Mouse (Mus musculus) midbrain, postnatal 0 days (tissue): ENCODE results near the gene Gm45213. TPM values are rescaled to one million over a fixed set of nuclear protein-coding genes. Genes with fewer than 3 reads are reported as not detected.

Source experiments
- ATAC-seq: fragments of 200-750 bp; cut with Nextera tagmentation; 2 replicates; pipeline ENCODE4 v1.8.0; 2017; ENCODE audit warnings: moderate number of reproducible peaks, mild to moderate bottlenecking, moderate TSS enrichment, moderate library complexity; ENCODE audit not compliant: low FRiP score
- DNase-seq: peaks from one replicate; pipeline ENCODE4 v3.0.0-alpha.2; 2015; ENCODE audit warnings: low spot score
- H3K27ac ChIP-seq: fragments of 300-500 bp; sonication (generic); 2 replicates; pipeline ENCODE4 v1.5.1; 2014; ENCODE audit warnings: low read depth, mild to moderate bottlenecking, low read length, mixed read lengths
- H3K27me3 ChIP-seq: fragments of 300-500 bp; sonication (generic); 2 replicates; pipeline ENCODE4 v1.6.1; 2014; ENCODE audit warnings: low read length, control low read depth, mixed read lengths; ENCODE audit not compliant: insufficient read depth
- H3K36me3 ChIP-seq: fragments of 300-500 bp; sonication (generic); 2 replicates; pipeline ENCODE4 v1.6.1; 2014; ENCODE audit warnings: low read length, control low read depth, mixed read lengths; ENCODE audit not compliant: insufficient read depth
- H3K4me1 ChIP-seq: fragments of 300-500 bp; sonication (generic); 2 replicates; pipeline ENCODE4 v1.6.1; 2014; ENCODE audit warnings: mild to moderate bottlenecking, control low read depth, antibody characterized with exemption, low read length, mixed read lengths; ENCODE audit not compliant: insufficient read depth
- H3K4me2 ChIP-seq: fragments of 300-500 bp; sonication (generic); 2 replicates; pipeline ENCODE4 v1.6.1; 2014; ENCODE audit warnings: low read depth, mild to moderate bottlenecking, low read length, mixed read lengths; ENCODE audit not compliant: poor library complexity, severe bottlenecking
- H3K4me3 ChIP-seq: fragments of 300-500 bp; sonication (generic); 2 replicates; pipeline ENCODE4 v1.5.1; 2014; ENCODE audit warnings: low read depth, mild to moderate bottlenecking, low read length, moderate library complexity
- H3K9ac ChIP-seq: fragments of 300-500 bp; sonication (generic); replicated peaks from 2 replicates; pipeline ENCODE4 v1.6.1; 2014; ENCODE audit warnings: mild to moderate bottlenecking, low read length, moderate library complexity, mixed read lengths; ENCODE audit not compliant: poor library complexity, severe bottlenecking
- H3K9me3 ChIP-seq: fragments of 300-500 bp; sonication (generic); 2 replicates; pipeline ENCODE4 v1.6.1; 2016; ENCODE audit warnings: low read length, control low read depth
- CTCF ChIP-seq: IDR thresholded peaks from 2 replicates; pipeline ENCODE4 v1.5.1; 2016; ENCODE audit warnings: antibody characterized with exemption, mild to moderate bottlenecking
- WGBS: fragments of 180-500 bp; shearing (Covaris S2); extraction: QIAGEN DNeasy Blood & Tissue Kit; methylation state at CpG from one replicate; pipeline ENCODE4 v1.1.7; 2014; 5-methylcytosine and 5-hydroxymethylcytosine counted together
- polyA plus RNA-seq: library from polyadenylated mRNA; unstranded; fragments of >200 nt; fragmentation: Nextera tagmentation; extraction: Ambion mirVana; gene quantifications from 2 replicates; pipeline ENCODE4 v1.2.1, GENCODE M21; 2015
- total RNA-seq: library from RNA; depleted of rRNA; stranded (reverse); fragments of >200 nt; gene quantifications from 2 replicates; pipeline ENCODE4 v1.2.3, GENCODE M21; 2014; rRNA removed

The Gm45213 gene
- total and polyA plus RNA-seq, 2 experiments from 2014 or later = not detected

DNA sequence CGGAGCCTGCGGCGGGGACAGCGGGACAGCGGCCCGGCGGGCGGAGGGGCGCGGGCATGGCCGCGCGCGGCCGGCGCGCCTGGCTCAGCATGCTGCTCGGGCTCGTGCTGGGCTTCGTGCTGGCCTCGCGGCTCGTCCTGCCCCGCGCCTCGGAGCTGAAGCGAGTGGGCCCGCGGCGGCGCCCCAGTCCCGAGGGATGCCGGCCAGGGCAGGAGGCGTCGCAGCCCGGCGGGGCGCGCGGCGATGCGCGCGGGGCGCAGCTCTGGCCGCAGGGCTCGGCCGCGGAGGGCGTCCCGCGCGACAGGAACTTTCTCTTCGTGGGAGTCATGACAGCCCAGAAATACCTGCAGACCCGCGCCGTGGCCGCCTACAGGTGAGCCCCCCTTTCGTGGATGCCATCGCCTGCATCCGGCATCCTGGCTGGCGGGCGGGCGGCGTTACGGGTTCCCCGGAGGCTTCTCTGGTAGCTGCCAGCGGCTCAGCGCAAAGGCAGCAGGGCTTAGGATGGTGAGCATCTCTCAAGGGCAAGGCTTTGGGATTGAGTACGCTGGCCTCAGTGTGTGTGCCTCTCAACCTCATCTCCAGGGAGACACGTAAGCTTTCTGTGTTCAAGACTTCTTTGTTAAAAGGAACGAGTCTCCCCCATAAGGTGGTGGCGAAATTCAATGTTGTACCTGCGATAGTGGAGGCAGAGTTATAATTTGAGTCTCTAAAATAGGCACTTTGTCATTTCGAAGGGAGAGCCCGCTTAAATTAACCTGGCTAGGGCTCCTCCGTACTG is 66.6 kb downstream of the Gm45213 start:
- peaks cover 4% of the 10 kb centered on the region; the same call in 1 of the 2 replicates for H3K4me1 ChIP-seq
- under 1% methylated on average over 36 of the region's 77 CpGs for WGBS
- H3K4me2 ChIP-seq = peak overlapping the region; percentile 92
- no peak for TF ChIP-seq CTCF
- H3K9me3 ChIP-seq = no peaks in the 10 kb centered on the region
- H3K36me3 ChIP-seq = no peaks in the 10 kb centered on the region
- H3K9ac ChIP-seq = peak overlapping the region; percentile 93
- H3K27me3 ChIP-seq = no peaks in the 10 kb centered on the region
- DNase-seq = peak; percentile 48
- H3K27ac ChIP-seq = peak overlapping the region; percentile 91
- H3K4me3 ChIP-seq = peak overlapping the region; percentile 92
- peak; percentile 71 for ATAC-seq

DNA sequence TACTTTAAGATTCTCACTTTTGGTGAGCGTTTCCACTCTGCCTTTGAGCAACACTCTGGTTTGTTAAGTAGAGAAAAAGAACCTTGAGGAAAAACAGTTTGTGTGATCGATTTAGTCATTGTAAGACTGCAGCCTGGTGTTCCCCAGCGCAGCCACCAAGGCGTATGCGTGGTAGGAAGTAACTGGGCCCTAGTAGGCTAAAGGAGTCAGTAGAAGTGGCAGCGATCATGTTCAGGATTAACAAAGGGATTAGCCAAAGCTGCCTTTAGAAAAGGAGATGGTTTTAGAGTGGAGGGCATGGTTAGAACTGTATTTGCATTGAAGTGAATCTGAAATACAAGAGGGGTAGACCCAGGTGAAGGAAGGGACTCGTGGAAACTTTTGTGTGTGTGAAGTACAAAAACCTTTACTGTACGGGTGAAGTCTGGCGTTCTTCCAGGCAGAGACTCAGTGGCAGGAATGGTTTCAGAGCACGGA is 67.3 kb downstream of the Gm45213 start:
- Histone ChIP-seq H3K27ac (peak overlapping the region; percentile 91), H3K36me3 (no peaks in the 10 kb centered on the region), H3K9ac (peak overlapping the region; percentile 93), H3K4me2 (peak overlapping the region; percentile 92), H3K4me1 (peaks cover 4% of the 10 kb centered on the region; the same call in 1 of the 2 replicates), H3K27me3 (no peaks in the 10 kb centered on the region), H3K4me3 (peak overlapping the region; percentile 92), H3K9me3 (no peaks in the 10 kb centered on the region)
- DNase-seq (peak; percentile 31), ATAC-seq (no peak)
- 2% methylated on average over 10 of the region's 10 CpGs for WGBS
- TF ChIP-seq CTCF = no peak

DNA sequence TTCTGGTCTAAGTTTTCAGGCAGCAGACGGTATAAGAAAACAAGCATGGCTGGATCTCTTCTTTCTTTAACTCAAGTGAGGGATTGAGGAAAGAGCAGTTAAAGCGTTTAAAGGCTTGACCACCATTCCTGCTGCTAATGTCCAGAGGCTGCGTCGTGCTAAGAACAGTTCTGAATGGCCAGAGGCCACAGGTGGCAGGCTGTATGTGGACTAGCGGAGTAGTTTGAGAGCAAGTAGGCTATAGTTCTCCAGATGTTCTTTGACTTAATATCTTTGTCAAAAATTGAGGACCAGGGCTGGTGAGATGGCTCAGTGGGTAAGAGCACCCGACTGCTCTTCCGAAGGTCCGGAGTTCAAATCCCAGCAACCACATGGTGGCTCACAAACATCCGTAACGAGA is 67.8 kb downstream of the Gm45213 start:
- H3K27me3 ChIP-seq = no peaks in the 10 kb centered on the region
- no peaks in the 10 kb centered on the region for H3K9me3 ChIP-seq
- no peak for ATAC-seq
- no peak for DNase-seq
- peak overlapping the region; percentile 91; the same call in 1 of the 2 replicates for H3K27ac ChIP-seq
- H3K4me1 ChIP-seq = peaks cover 4% of the 10 kb centered on the region; the same call in 1 of the 2 replicates
- H3K4me2 ChIP-seq = peak overlapping the region; percentile 92
- H3K9ac ChIP-seq = 0 out of 2 replicates have a peak overlapping the region, but pooled peaks have one; percentile 93
- peak overlapping the region; percentile 92 for H3K4me3 ChIP-seq
- TF ChIP-seq CTCF = no peak
- WGBS = 52% methylated on average over 10 of the region's 10 CpGs
- no peaks in the 10 kb centered on the region for H3K36me3 ChIP-seq

Other genes starting within 250 kb of the Gm45213 start
- gene Pcsk6, start 181.9 kb upstream of the Gm45213 start, total RNA-seq = 8.3 and 14.9 TPM in 2 replicates
- gene Pcsk6, start 181.9 kb upstream of the Gm45213 start, polyA plus RNA-seq = 1.5 and 1.8 TPM in 2 replicates
- 37.0 and 48.2 TPM in 2 replicates for gene Snrpa1, start 15.4 kb downstream of the Gm45213 start, total RNA-seq
- gene Snrpa1, start 15.4 kb downstream of the Gm45213 start, polyA plus RNA-seq = 131 and 140 TPM in 2 replicates
- 24.1 and 46.7 TPM in 2 replicates for gene Selenos, start 36.0 kb downstream of the Gm45213 start, total RNA-seq
- 116 and 125 TPM in 2 replicates for gene Selenos, start 36.0 kb downstream of the Gm45213 start, polyA plus RNA-seq
- gene Chsy1, start 65.9 kb downstream of the Gm45213 start, total RNA-seq = 38.9 and 40.3 TPM in 2 replicates
- 6.8 and 7.2 TPM in 2 replicates for gene Chsy1, start 65.9 kb downstream of the Gm45213 start, polyA plus RNA-seq